Mouse (Mus musculus) layer of hippocampus, adult 11-12 months (tissue): ENCODE data around the gene Selenbp2.
"Not testable (repeated sequence)": the region's sequence is repeated elsewhere in the genome, so short reads cannot be mapped to it uniquely, and the experiment has no call there.

Experiments used
- DNase-seq: peaks from one replicate; pipeline ENCODE4 v3.0.0; 2022; ENCODE audit warnings: low spot score

Selenbp2 gene

DNA sequence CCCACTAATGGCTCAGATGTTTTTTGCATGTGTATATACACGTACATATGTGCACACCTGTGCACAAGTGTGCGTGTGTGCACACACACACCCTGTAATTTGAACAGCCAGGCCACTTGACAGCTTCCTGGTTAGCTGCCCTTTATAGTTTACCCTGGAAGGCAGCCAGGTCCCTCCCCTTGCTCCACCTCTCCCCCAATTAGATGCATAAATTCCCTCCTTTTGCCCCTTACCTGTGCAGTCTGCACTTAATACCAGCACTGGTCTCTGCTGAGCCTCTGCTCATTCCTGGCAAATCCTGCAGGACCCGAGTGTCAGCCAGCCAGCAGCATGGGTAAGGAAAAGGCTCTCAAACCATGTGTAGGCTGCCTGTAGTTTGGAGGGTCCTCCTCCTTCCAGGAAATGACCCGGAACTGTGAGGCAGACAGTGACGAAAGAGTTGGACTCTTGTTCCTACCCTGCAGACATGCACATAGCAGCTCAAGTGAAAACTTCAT, at the start of gene Selenbp2:
Gene Selenbp2, plus strand, starts transcription at position 228 of the 497 bp plus-strand sequence.
- DNase-seq, result no peak

DNA sequence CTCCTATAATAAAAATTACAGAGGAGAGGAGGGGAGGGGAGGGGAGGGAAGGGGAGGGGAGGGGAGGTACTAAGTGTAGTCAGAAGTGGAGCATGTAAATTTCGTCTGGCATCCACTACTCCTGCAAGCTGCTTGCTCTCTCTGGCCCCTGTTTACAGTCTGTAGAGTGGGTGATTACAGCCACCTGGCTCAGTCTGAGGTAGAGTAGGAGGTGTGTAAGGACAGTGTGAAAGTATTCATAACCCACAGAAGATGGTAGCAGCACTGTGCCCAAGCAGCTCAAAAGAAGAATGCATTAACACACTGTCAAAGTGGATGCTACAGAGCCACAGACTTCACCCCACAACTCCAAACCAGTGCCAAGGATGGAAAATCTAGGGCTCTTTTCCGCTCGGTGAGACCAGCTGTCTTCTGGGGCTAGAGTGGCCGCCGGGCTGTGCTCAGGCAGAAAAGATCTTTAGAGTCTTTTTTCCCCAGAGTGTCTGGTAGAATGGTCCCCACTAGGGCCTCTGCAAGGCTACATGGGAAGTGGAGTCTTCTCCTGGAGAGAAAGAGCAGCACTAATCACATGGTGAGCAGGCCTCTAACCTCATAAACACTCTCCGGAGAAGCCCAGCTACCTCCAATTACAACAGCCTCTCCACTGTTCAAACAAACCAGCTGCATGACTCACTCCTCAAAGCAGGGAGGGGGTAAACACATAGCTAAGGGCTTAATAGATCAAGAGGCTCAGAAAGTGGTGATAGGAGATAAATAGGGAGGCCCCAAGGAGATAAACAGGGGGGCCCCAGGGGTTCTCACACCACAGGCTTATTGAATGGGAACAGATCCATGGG, 44.4 kb upstream of the Selenbp2 start:
- no peak for DNase-seq

- DNase-seq, result no peak
Measured at GRCm38 (mm10) chr3:94650409-94650808, 42.9 kb upstream of the Selenbp2 start.

DNA sequence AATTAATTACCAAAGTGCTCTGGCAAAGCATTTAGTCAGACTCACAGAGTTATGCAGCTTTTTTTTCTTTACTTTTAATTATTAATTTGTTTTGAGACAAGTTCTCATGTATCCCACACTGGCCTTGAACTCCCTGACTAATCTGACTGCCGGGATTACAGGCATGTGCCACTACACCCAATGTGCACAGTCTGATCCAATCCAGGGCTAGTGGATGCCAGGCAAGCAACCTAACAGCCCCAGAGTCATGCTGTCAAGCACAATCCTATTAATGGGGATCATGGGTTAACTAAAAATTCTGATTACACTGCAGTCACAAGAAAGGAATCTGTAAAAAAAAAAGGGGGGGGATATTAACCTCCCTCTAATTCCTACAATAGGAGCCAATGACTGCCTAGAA, 39.4 kb upstream of the Selenbp2 start:
- DNase-seq, result not testable (repeated sequence)

DNA sequence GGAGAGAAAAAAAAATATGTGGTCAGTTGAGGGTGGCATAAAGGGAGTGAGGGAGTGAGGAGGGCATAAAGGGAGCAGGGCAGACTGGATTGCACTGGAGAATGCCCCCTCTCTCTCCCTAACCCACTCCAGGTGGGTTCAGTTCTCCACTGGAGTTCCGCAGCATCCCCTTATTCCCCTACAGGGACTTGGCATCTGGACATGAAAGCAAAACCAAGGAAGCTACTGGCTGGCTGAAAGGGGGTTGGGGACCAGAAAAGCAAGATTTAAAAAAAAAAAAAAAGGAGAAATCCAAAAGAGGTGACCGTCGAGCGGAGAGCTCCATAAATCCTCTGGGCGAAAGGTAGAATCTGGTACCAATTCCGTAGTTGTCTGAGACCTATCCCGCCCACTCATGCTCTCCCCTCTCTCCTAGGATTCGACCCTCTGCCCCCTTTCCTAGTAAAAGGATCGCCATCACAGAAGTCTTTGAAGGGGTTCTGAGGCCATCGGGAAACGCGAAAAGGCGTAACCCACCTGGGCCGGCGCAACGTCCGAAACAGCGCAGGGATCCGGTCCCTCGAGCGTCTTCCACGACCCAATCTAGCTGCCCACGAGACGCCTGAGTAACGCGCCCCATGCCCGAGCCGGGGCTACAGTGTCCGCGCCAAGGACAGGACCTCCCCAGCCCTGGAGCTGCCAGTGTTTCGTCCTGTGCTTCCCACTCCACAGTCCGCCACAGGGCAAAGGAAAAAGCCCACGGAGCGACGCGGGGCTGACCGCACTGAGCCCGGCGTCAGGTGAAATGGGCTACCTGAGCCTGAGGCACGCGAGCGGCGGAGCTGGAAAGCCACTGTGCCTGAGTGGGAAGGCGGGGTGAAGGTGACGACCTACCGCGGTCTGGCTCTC, 35.3 kb upstream of the Selenbp2 start:
- DNase-seq, result not testable (repeated sequence)

- DNase-seq, result peak; percentile 60
Measured at GRCm38 (mm10) chr3:94658740-94659095, 34.6 kb upstream of the Selenbp2 start, which contains the start of gene Tuft1. Gene Tuft1 (minus strand): TSS chr3:94658872.

GRCm38 (mm10) chr3:94659142-94659748, 34.1 kb upstream of the Selenbp2 start:
- not testable (repeated sequence) for DNase-seq

DNA sequence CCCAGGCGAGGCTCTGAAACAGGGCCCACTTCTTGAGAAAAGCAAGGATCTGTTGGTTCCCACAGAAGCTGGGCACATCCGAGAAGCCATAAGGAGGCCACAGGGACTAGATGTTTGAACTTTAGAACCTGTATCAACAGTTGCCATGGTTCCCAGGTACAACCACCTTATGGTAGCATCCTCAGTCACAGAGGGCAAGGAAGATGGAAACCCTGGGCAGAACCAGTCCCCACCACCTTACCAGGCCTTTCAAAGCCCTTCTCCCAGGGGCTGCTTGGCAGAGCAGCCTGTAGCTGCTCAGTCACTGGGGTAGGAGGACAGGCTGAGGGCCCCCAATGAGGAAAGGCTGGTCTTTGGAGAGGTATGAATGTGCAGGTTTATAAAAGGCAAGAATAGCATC, 32.5 kb upstream of the Selenbp2 start:
- DNase-seq, result not testable (repeated sequence)

- not testable (repeated sequence) for DNase-seq
Measured at GRCm38 (mm10) chr3:94665060-94665802, 28.1 kb upstream of the Selenbp2 start.

DNA sequence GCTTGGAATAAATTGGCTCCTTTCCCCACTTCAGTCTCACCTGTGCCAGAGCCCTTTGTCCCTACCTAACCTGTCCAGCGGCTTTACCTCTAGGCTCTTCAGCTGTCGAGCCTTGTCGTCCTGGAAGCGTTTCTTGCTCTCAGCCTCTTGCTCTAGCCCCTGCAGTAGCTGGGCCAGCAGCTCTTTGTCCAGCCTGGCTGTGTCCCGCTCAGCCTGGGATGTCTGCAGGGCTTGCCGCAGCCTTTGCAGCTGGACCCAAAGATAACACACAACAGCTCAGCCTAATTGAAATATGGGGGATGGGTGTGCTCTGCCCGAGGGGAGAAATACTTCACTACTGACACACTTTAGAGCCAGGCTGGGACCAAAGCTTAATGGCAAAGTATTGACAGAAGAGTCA, 27.5 kb upstream of the Selenbp2 start:
- not testable (repeated sequence) for DNase-seq

GRCm38 (mm10) chr3:94675101-94675500, 18.3 kb upstream of the Selenbp2 start:
- not testable (repeated sequence) for DNase-seq

GRCm38 (mm10) chr3:94679351-94679841, 14.0 kb upstream of the Selenbp2 start:
- no peak for DNase-seq

- not testable (repeated sequence) for DNase-seq
Measured at GRCm38 (mm10) chr3:94680032-94680431, 13.3 kb upstream of the Selenbp2 start.

DNA sequence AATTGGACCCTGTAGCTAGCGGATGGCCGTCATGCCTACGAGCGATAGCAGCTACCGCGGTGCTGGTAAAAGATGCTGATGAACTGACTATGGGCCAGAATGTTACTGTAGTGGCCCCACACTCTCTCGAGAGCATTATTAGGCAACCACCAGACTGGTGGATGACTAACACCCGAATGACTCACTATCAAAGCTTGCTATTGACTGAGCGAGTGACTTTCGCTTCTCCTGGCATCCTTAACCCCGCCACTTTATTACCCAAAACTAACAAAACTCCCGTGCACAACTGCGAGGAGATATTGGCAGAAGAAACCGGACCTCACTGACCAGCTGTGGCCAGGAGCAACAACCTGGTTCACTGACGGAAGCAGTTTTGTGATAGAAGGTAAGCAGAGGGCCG, 12.6 kb upstream of the Selenbp2 start:
- DNase-seq, result no peak

GRCm38 (mm10) chr3:94683646-94684045, 9.7 kb upstream of the Selenbp2 start:
- no peak for DNase-seq

GRCm38 (mm10) chr3:94685989-94686772, 7.2 kb upstream of the Selenbp2 start:
- DNase-seq, result not testable (repeated sequence)

DNA sequence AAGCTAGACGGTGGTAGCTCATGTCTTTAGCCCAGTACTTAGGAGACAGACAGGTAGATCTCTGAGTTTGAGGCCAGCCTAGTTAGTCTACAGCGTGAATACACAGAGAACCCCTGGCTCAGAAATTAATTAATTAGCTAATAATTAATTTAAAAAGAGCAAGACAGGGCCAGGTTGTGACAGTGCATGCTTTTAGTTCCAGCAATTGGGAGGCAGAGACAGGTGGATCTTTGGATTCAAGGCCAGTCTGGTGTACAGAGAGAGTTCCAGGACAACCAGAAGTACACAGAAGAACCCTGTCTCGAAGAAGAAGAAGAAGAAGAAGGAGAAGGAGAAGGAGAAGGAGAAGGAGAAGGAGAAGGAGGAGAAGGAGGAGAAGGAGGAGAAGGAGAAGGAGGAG, 4.7 kb upstream of the Selenbp2 start:
- not testable (repeated sequence) for DNase-seq

GRCm38 (mm10) chr3:94689195-94689594, 4.2 kb upstream of the Selenbp2 start:
- DNase-seq, result not testable (repeated sequence)

- not testable (repeated sequence) for DNase-seq
Measured at GRCm38 (mm10) chr3:94690162-94690561, 3.2 kb upstream of the Selenbp2 start.

DNA sequence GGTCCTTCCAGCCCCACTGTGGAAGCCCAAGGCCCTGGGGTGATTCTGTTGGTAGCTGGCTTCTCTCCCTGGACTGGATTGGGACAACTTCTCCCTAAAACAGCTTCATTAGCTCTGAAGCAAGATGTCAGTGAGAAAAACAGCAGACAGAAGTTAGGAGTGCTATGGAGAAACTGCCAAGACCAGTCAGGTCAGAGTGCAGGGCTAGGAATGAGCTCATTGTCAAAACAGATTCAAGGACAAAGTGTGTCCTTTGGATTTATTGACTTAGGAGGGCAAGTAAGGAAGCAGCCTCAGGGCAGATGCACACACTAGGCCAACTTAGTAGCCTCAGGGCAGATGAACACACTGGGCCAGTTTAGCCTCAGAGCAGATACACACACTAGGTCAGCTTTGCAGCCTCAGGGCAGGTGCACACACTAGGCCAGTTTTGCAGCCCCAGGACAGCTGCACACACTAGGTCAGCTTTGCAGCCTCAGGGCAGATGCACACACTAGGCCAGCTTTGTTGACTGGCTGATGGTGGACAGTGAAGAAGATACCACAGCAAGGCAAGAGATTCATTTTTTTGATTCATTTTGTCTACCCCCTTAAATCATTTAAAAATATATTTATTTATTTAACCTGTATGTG, 2.6 kb upstream of the Selenbp2 start:
- DNase-seq, result no peak
